Mouse (Mus musculus): ENCODE data around the gene Enah. TPM values are rescaled to one million over a fixed set of nuclear protein-coding genes. Genes with fewer than 3 reads are reported as not detected.

Enah gene
- 100 to 1,000 TPM; 181 to 193 TPM for total RNA-seq (2021)
- long read RNA-seq, experiment 1, full-length matches to known transcripts = 2 of 20 reads
- long read RNA-seq, experiment 1, partial matches to known transcripts = 2 of 20 reads
- long read RNA-seq, experiment 1, other reads (novel, unspliced or antisense) = 16 of 20 reads
- long read RNA-seq, experiment 2, full-length matches to known transcripts = 6 of 26 reads
- long read RNA-seq, experiment 2, partial matches to known transcripts = 1 of 26 reads
- long read RNA-seq, experiment 2, other reads (novel, unspliced or antisense) = 19 of 26 reads

GRCm38 (mm10) chr1:182019926-182020801, at the start of gene Enah:
TSS of gene Enah (minus strand) at chr1:182019990.
- DNase-seq (ENCODE audit: low spot score in 2 of 2) = peak; percentile 67 to 73

DNA sequence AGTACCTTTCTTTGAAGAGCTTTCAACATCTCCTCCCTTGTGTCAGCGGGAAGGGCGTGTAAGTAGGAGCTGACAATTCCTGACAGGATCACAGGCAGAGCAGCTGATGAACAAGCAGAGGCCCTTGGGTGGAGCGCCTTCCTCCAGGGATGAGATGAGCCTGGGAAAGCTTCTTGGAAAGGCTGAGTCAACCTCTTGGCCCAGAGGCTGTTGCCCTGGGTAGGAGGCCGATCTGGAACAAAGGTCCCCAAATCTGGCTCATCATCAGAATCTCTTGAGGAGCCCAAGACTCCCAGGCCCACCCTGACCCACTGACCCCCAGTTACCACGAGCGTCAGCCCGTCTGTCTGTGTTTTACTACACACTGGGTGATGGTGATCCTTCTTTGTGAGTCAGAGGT, 48.3 kb upstream of the Enah start:
- no peak for DNase-seq (ENCODE audit: low spot score in 2 of 2)

GRCm38 (mm10) chr1:182066527-182067465, 47.0 kb upstream of the Enah start:
- no peak for DNase-seq (ENCODE audit: low spot score in 2 of 2)

DNA sequence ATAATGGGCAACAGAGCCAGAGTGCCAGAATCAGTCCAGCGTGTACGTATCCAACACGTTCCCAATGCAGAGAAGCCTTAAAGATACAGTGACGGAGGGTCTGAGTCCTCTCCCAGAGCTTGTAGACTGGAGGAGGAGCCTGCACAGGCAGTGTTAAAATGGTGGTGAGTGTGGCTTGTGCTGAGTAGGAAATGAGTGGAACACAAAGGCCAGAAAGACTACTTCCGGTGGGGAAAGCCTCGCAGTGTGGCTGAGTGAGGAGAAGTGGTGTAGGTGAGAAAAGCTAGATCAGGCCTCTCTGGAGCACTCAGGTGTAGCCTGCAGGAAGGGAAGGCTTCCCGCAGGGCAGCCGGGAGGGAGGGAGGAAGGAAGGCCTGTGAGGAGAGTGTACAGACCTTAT, 43.9 kb upstream of the Enah start:
- DNase-seq (ENCODE audit: low spot score in 2 of 2) = no peak

- DNase-seq (ENCODE audit: low spot score in 2 of 2) = no peak
Observed at GRCm38 (mm10) chr1:182062801-182063200, 43.0 kb upstream of the Enah start.

- no peak for DNase-seq (ENCODE audit: low spot score in 2 of 2)
Observed at GRCm38 (mm10) chr1:182061203-182061602, 41.4 kb upstream of the Enah start.

DNA sequence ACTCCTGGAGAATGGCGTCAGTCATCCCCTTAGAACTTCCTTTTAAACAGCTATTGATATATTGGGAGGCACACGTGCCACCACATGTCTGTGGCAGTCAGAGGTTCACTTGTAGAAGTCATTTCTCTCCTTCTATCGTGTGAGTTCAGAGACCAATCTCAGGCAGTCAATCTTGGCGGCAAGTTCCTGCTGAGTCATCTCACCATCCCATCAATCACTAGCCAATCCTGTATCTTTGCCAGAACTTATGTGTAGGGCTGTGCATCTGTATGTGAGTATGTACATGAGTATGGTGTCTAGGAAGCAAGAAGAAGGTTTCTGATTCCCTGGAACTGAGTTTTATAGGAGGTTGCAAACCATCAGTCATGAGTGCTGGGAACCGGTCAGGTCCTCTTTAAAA, 40.0 kb upstream of the Enah start:
- DNase-seq (ENCODE audit: low spot score in 2 of 2) = no peak

- DNase-seq (ENCODE audit: low spot score in 2 of 2) = no peak
Observed at GRCm38 (mm10) chr1:182057998-182058397, 38.2 kb upstream of the Enah start.

- DNase-seq (ENCODE audit: low spot score in 2 of 2) = no peak
Observed at GRCm38 (mm10) chr1:182055122-182055521, 35.3 kb upstream of the Enah start.

DNA sequence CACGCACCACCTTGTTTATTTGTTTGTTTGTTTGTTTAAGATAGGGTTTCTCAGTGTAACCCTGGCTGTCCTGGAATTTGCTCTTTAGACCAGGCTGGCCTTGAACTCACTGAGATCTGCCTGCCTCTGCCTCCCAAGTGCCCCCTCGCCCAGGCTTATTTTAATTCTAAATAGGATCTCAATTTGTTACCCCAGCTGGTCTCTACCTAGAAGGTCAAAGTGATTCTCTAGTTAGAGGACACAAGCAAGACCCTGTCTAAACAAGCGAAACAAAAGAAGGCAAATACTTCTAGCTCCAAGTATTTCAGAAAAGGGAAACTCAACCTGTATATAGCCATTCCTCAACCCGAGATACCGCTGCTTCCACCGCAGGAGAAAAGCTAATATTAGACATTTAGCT, 34.9 kb upstream of the Enah start:
- no peak for DNase-seq (ENCODE audit: low spot score in 2 of 2)

GRCm38 (mm10) chr1:182052973-182053372, 33.2 kb upstream of the Enah start:
- no peak for DNase-seq (ENCODE audit: low spot score in 2 of 2)

GRCm38 (mm10) chr1:182052385-182052784, 32.6 kb upstream of the Enah start:
- DNase-seq (ENCODE audit: low spot score in 2 of 2) = no peak

DNA sequence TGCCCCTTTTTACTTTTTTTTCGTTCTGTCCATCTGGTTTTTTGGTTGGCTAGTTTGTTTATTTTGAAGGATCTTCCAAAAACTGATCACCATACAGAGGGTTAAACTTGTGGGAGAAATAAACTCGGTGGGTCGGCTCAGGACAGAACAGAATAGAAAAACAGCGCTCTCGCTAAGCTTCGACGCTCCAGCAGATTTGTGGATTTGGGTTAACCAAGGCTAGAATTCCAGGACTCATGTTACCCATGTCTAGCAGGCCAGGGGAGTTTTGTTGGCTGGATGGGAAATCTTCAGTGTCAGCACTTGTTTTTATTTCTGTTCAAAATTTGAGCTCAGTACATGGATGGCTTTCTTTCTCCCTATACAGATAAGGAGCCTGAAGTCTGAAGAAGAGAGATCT, 30.0 kb upstream of the Enah start:
- DNase-seq (ENCODE audit: low spot score in 2 of 2) = no peak

DNA sequence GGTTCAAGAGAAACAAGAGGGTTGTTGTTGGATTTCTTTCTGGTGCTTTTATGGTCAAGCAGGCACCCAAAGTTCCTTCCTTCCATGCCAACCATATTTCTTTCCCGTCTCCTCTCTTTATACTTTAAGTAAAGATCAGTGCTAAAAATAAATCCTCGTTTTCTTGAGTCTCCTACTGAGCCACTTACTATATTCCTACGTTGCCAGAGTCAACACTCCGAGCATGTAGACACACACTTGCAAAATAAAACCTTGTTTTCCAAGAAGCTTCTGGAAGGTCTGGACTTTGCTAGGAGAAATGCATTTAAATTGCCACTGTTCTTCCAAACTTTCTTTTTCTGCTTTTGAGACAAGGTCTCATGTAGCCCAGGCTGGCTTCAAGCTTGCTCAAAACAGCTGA, 28.3 kb upstream of the Enah start:
- DNase-seq (ENCODE audit: low spot score in 2 of 2) = no peak

- no peak for DNase-seq (ENCODE audit: low spot score in 2 of 2)
Observed at GRCm38 (mm10) chr1:182047016-182047690, 27.4 kb upstream of the Enah start.

GRCm38 (mm10) chr1:182045208-182045607, 25.4 kb upstream of the Enah start:
- DNase-seq (ENCODE audit: low spot score in 2 of 2) = no peak

DNA sequence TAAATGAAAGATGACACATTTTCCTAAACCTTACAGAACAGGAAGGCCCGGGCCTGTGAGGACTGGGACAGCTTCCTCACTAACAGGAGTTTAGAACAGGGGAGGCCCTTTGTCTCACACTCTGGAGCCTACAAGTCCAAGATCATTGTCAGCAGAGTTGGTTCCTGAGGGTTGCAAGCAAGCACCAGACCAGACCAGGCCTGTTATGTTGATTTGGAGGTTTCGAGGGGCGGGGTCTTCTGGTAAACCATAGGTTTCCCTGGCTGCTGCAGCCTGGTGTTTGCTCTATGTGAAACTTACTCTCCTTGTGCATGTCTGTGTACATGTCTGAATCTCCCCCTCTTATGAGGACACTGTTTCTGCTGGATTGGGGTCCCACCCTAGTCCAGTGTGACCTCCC, 20.7 kb upstream of the Enah start:
- no peak for DNase-seq (ENCODE audit: low spot score in 2 of 2)

DNA sequence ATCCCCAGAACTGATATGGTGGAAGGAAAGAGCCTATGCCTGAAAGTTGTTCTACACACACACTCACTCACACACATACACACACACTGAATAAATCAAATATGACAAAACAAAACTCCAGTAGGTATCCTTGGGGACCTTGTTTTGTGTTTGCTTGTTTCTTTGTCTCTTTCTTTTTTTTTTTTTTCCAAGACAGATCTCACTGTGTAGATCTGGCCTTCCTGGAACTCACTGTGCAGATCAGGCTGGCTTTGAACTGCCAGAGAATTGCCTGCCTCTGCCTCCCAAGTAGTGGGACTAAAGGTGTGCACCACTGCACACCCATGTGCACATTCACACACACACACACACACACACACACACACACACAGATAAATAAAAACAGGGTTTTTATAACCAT, 12.0 kb upstream of the Enah start:
- no peak for DNase-seq (ENCODE audit: low spot score in 2 of 2)

- no peak for DNase-seq (ENCODE audit: low spot score in 2 of 2)
Observed at GRCm38 (mm10) chr1:182031066-182031465, 11.3 kb upstream of the Enah start.

DNA sequence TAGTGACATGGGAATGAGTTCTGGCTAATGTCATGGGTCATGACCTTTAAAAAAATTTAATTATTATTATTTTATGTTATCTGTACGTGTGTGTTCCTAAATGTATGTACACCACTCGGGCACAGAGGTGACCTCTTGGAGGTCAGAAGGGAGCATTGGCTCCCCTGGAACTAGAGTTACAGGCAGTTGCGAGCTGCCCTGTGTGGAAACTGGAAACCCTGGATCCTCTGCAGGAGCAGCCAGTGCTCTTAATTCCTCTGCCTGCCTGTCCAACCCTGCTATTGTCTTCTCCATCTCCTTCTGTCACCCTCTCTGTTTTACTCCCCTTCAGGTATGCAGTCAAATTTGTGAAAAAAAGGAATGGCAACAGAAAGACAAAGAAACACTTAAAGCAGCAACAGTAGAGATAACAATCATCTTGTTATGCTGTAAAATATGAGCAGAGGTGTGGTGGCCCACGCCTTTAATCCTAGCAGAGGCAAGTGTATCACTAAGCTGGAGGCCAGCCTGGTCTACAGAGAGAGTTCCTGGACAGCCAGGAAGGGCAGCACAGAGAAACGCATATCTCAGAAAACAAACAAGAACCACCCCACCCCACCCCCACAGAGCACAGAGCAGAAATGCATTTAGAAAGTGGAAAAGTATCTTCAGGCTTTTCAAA, 10.3 kb upstream of the Enah start:
- no peak for DNase-seq (ENCODE audit: low spot score in 2 of 2)
